Mouse (Mus musculus) heart, embryonic 14.5 days (tissue): ENCODE measurements at regions not wholly inside any gene's neighbourhood (a gene's known extent, or its start where the extent isn't known, plus 50 kb on each side); places are given as distances from the start of the nearest gene placed in this dataset.

Source experiments
- ATAC-seq: fragments of 200-750 bp; cut with Nextera tagmentation; 2 replicates; pipeline ENCODE4 v1.8.0; 2017; ENCODE audit warnings: low read depth, moderate TSS enrichment; ENCODE audit not compliant: insufficient number of reproducible peaks, insufficient read depth, low FRiP score
- H3K27ac ChIP-seq, 2 experiments: fragments of 200-500 bp in 1 of 2; fragments of 300-500 bp in 1 of 2; sonication (generic) in 1 of 2; replicated peaks in 1 of 2; 2 replicates each; pipeline ENCODE4 v1.5.1; 2012 to 2014; ENCODE audit warnings: low read depth in 2 of 2, low read length in 2 of 2, control low read depth in 1 of 2, mild to moderate bottlenecking in 1 of 2, mixed read lengths in 1 of 2; ENCODE audit not compliant: control insufficient read depth in 1 of 2, insufficient read depth in 1 of 2
- H3K27me3 ChIP-seq: fragments of 300-500 bp; sonication (generic); 2 replicates; pipeline ENCODE4 v1.6.1; 2014; ENCODE audit warnings: mild to moderate bottlenecking, low read length, control low read depth; ENCODE audit not compliant: control insufficient read depth, insufficient read depth
- H3K36me3 ChIP-seq: fragments of 300-500 bp; sonication (generic); 2 replicates; pipeline ENCODE4 v1.6.1; 2014; ENCODE audit warnings: mild to moderate bottlenecking, control low read depth, low read length, mixed read lengths; ENCODE audit not compliant: control insufficient read depth, insufficient read depth
- H3K4me1 ChIP-seq, 2 experiments: fragments of 200-500 bp in 1 of 2; fragments of 300-500 bp in 1 of 2; sonication (generic) in 1 of 2; 2 replicates each; pipeline ENCODE4 v1.6.1; 2012 to 2014; ENCODE audit warnings: low read length in 2 of 2, control low read depth in 1 of 2, mixed read lengths in 1 of 2; ENCODE audit not compliant: control insufficient read depth in 2 of 2, insufficient read depth in 2 of 2
- H3K4me2 ChIP-seq: fragments of 300-500 bp; sonication (generic); 2 replicates; pipeline ENCODE4 v1.6.1; 2014; ENCODE audit warnings: mild to moderate bottlenecking, low read length
- H3K4me3 ChIP-seq, 2 experiments: fragments of 200-500 bp in 1 of 2; fragments of 300-500 bp in 1 of 2; sonication (generic) in 1 of 2; 2 replicates each; pipeline ENCODE4 v1.5.1; 2012 to 2014; ENCODE audit warnings: low read length in 2 of 2, mild to moderate bottlenecking in 2 of 2, control low read depth in 1 of 2, low read depth in 1 of 2, moderate library complexity in 1 of 2; ENCODE audit not compliant: control insufficient read depth in 1 of 2, insufficient read depth in 1 of 2
- H3K9ac ChIP-seq: fragments of 300-500 bp; sonication (generic); 2 replicates; pipeline ENCODE4 v1.6.1; 2014; ENCODE audit warnings: mild to moderate bottlenecking, low read length
- H3K9me3 ChIP-seq: fragments of 300-500 bp; sonication (generic); 2 replicates; pipeline ENCODE4 v1.6.1; 2016; ENCODE audit warnings: low read length, control low read depth; ENCODE audit not compliant: control insufficient read depth
- WGBS: fragments of 180-500 bp; shearing (Covaris S2); extraction: QIAGEN DNeasy Blood & Tissue Kit; methylation state at CpG from one replicate; pipeline ENCODE4 v1.1.7; 2014; 5-methylcytosine and 5-hydroxymethylcytosine counted together

- 70% methylated on average over 8 of the region's 8 CpGs for WGBS
- H3K9me3 ChIP-seq, result no peaks in the 10 kb centered on the region
- ATAC-seq, result no peak
- H3K4me1 ChIP-seq, result no peaks in the 10 kb centered on the region
- H3K27me3 ChIP-seq, result no peaks in the 10 kb centered on the region
- no peak overlapping the region for H3K4me2 ChIP-seq
- no peaks in the 10 kb centered on the region for H3K36me3 ChIP-seq
- no peak overlapping the region for H3K9ac ChIP-seq
- H3K27ac ChIP-seq, result no peak overlapping the region
- no peak overlapping the region for H3K4me3 ChIP-seq
These were observed 151.2 kb upstream of the Mvb12b start for GRCm38 (mm10) chr2:34038982-34039381.

GRCm38 (mm10) chr2:34033212-34033611 lies 145.5 kb upstream of the Mvb12b start:
- ATAC-seq, result no peak
- no peaks in the 10 kb centered on the region for H3K27me3 ChIP-seq

GRCm38 (mm10) chr2:34031421-34031820 lies 143.7 kb upstream of the Mvb12b start:
- Histone ChIP-seq H3K27ac (0 out of 4 replicates have a peak overlapping the region, but pooled peaks of 1 of the 2 experiments have one; percentile 19), H3K4me2 (peak overlapping the region; percentile 49), H3K4me3 (no peak overlapping the region), H3K9ac (no peak overlapping the region), H3K36me3 (no peaks in the 10 kb centered on the region), H3K27me3 (no peaks in the 10 kb centered on the region), H3K9me3 (no peaks in the 10 kb centered on the region), H3K4me1 (peaks cover 19 to 23% of the 10 kb centered on the region in 2 experiments)
- ATAC-seq, result no peak
- WGBS, result 20% methylated on average over 7 of the region's 7 CpGs

More at GRCm38 (mm10) chr2:34033212-34033611, 145.5 kb upstream of the Mvb12b start:
- WGBS, result 51% methylated on average over 11 of the region's 11 CpGs
- Histone ChIP-seq H3K9ac (no peak overlapping the region), H3K9me3 (no peaks in the 10 kb centered on the region), H3K36me3 (no peaks in the 10 kb centered on the region), H3K4me2 (no peak overlapping the region), H3K27ac (no peak overlapping the region), H3K4me3 (no peak overlapping the region), H3K4me1 (peaks cover 10% of the 10 kb centered on the region in 2 experiments)

- no peak for ATAC-seq
- Histone ChIP-seq H3K27ac (0 out of 4 replicates have a peak overlapping the region, but pooled peaks of 1 of the 2 experiments have one; percentile 19), H3K4me2 (peak overlapping the region; percentile 49), H3K27me3 (no peaks in the 10 kb centered on the region), H3K4me3 (no peak overlapping the region), H3K9me3 (no peaks in the 10 kb centered on the region), H3K9ac (no peak overlapping the region), H3K4me1 (peaks cover 19 to 23% of the 10 kb centered on the region in 2 experiments), H3K36me3 (no peaks in the 10 kb centered on the region)
- 6% methylated on average over 11 of the region's 11 CpGs for WGBS
These were observed 143.3 kb upstream of the Mvb12b start for GRCm38 (mm10) chr2:34031001-34031412.

- H3K9me3 ChIP-seq, result no peaks in the 10 kb centered on the region
- ATAC-seq, result no peak
- no peak overlapping the region for H3K9ac ChIP-seq
- no peaks in the 10 kb centered on the region for H3K36me3 ChIP-seq
- no peak overlapping the region for H3K27ac ChIP-seq
- no peak overlapping the region for H3K4me3 ChIP-seq
- H3K27me3 ChIP-seq, result no peaks in the 10 kb centered on the region
- peak overlapping the region; percentile 5; the same call in 1 of the 2 replicates for H3K4me2 ChIP-seq
- 13% methylated on average over 9 of the region's 9 CpGs for WGBS
- peaks cover 19 to 23% of the 10 kb centered on the region in 2 experiments for H3K4me1 ChIP-seq
These were observed 139.7 kb upstream of the Mvb12b start for GRCm38 (mm10) chr2:34027445-34027844.

- 58% methylated on average over 16 of the region's 16 CpGs for WGBS
- H3K9ac ChIP-seq, result no peak overlapping the region
- peaks cover 19 to 23% of the 10 kb centered on the region in 2 experiments for H3K4me1 ChIP-seq
- H3K36me3 ChIP-seq, result no peaks in the 10 kb centered on the region
- no peak for ATAC-seq
- H3K27me3 ChIP-seq, result no peaks in the 10 kb centered on the region
- H3K4me2 ChIP-seq, result peak overlapping the region; percentile 5; the same call in 1 of the 2 replicates
- H3K4me3 ChIP-seq, result no peak overlapping the region
- H3K9me3 ChIP-seq, result peaks cover 3% of the 10 kb centered on the region; the same call in 1 of the 2 replicates
- H3K27ac ChIP-seq, result no peak overlapping the region
These were observed 139.0 kb upstream of the Mvb12b start for GRCm38 (mm10) chr2:34026566-34027360.

- no peak overlapping the region for H3K9ac ChIP-seq
- ATAC-seq, result peak; percentile 22; the same call in 1 of the 2 replicates
These were observed 138.1 kb upstream of the Mvb12b start for GRCm38 (mm10) chr2:34025715-34026360.

More at GRCm38 (mm10) chr2:34025715-34026360, 138.1 kb upstream of the Mvb12b start:
- Histone ChIP-seq H3K27ac (no peak overlapping the region), H3K4me1 (peaks cover 13 to 17% of the 10 kb centered on the region in 2 experiments), H3K4me3 (no peak overlapping the region), H3K36me3 (no peaks in the 10 kb centered on the region), H3K9me3 (peaks cover 4% of the 10 kb centered on the region; the same call in 1 of the 2 replicates), H3K27me3 (no peaks in the 10 kb centered on the region), H3K4me2 (no peak overlapping the region)
- 59% methylated on average over 10 of the region's 10 CpGs for WGBS
